Mouse (Mus musculus) urinary bladder, postnatal 25 days (tissue): ENCODE data around the gene Fubp1.

ENCODE experiments used
- DNase-seq: peaks from one replicate; pipeline ENCODE4 v3.0.0; 2022; ENCODE audit warnings: low spot score

Gene Fubp1

GRCm38 (mm10) chr3:152209967-152210634, at the start of gene Fubp1, which contains the start of gene Dnajb4:
Fubp1 (plus strand) TSS chr3:152210422.
Dnajb4 (minus strand) TSS chr3:152210302.
- peak; percentile 99 for DNase-seq

GRCm38 (mm10) chr3:152160607-152161006, 49.6 kb upstream of the Fubp1 start:
- DNase-seq = no peak

GRCm38 (mm10) chr3:152163320-152163719, 46.9 kb upstream of the Fubp1 start:
- DNase-seq = no peak

DNA sequence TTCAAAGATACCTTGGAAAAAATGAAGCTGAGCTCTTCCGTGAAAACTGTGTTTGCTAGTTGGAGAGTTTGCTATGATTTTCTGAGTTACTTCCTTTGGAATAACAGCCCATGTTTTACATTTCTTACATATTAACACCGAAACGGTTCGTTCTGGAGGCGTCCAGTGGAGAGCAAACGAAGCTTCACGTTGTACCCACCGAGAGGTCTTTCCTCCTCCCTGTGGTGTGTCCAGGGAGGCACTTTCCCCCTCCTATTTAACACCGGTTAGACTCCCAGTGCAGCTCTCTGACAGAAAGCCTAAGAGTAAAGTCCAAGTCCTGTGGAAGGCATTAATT, 45.2 kb upstream of the Fubp1 start:
- DNase-seq = no peak

GRCm38 (mm10) chr3:152165351-152166098, 44.7 kb upstream of the Fubp1 start:
- no peak for DNase-seq

DNA sequence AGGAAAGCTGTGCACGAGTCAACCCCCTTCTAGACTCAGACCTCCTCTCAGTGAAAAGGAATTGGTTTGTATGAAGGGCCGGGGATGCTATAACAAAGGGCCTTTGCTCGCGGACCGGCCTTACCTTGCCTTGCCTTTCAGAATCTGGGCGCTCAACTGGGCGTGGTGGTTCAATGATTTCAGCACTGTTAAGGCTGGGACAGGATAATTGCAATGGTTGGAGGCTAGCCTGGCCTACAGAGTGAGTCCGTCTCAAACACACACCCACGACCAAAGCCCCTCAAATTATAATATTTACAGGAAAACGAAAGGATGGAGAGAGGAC, 44.2 kb upstream of the Fubp1 start, which contains the start of gene Gipc2:
Gene Gipc2, minus strand, starts transcription at position 132 of the 325 bp plus-strand sequence.
- no peak for DNase-seq

DNA sequence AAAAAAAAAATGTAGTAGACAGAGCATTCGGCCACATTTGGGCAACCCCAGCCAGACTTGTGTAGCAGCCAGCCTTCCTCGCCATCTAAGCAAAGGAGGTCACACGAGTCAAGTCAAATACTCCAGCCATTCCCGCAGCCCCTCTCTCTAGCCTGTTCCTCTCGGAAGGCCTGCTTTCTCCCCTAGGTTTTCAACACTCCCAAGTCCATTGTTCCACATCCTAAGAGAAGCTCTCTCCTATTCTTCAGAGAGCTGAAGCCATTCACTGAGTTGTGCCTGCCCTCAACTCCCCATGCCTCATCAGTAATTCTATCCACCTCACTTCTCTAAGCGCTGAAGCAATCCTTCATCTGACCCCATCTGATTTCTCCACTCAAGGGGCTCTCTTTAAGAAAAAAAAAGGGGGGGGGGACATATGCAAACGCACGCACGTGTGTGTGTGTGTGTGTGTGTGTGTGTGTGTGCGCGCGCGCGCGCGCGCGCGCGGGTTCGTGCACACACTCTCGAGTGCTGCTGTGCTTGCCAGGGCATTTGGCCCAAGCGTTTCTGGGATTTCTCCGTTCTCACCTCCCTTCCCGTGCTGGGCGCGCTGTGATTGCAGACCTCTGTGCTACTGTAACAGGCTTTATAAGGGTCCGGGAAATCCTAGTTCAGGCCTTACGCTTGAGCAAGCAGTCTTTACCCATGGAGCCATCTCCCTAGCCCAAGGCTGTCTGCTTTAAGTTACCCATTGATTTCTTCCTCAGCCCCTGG, 43.3 kb upstream of the Fubp1 start:
- DNase-seq = no peak

DNA sequence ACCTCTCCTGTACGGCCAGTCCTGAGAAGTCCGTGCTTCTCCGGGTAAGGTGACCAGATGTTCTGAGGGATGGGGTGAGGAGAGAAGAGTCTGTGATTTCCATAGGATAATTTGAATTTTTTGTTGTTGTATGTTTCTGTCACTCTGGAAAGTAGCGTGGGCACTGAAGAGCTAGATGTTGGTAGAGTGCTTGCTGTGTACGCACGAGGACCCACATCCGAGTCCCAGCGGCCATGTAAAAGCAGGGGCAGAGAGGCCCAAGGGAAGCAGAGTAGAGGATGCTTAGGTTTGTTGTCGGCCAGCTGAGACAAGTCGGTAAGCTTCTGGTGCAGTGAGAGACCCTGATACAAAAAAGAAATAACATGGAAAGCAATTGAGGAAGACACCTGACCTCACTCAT, 42.2 kb upstream of the Fubp1 start:
- DNase-seq = no peak

DNA sequence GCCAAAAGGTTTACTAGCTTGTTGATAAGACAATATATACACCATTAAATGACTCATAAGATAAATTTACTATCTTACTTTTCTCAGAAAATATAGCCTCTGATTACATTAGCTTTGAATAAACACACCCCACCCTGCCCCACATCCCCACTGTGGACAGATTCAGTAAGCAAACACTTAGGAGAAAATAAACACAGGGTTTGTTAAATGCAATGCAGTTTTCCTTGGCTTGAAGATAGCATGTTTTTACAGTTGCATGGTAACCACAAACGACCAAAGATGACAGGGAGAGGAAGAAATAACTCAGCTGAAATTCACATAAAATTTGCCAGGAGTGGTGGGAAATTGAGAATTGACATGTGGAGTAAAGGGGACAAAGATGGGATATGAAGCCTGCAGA, 39.8 kb upstream of the Fubp1 start:
- DNase-seq = no peak

- no peak for DNase-seq
Observed at GRCm38 (mm10) chr3:152171236-152171635, 39.0 kb upstream of the Fubp1 start.

DNA sequence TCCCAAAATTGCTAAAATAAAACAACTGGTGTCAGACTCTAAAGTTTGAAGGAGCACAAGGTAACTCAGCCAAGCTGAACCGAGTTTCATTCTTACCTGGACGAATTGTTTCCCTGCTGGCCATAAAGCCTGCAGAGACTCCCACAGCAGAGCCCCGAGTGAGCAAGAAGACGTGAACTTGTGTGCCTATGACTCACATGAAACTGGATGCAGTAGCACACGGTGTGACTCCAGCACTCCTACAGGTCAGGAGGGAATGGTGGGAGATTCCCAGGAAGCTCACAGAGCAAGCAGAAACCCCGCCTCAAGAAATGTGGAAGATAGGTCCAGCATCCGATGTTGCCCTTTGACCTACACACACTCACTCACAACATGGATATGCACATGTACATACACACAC, 38.4 kb upstream of the Fubp1 start:
- DNase-seq = no peak

GRCm38 (mm10) chr3:152172322-152172935, 37.8 kb upstream of the Fubp1 start:
- DNase-seq = no peak

GRCm38 (mm10) chr3:152178816-152179215, 31.4 kb upstream of the Fubp1 start:
- no peak for DNase-seq

DNA sequence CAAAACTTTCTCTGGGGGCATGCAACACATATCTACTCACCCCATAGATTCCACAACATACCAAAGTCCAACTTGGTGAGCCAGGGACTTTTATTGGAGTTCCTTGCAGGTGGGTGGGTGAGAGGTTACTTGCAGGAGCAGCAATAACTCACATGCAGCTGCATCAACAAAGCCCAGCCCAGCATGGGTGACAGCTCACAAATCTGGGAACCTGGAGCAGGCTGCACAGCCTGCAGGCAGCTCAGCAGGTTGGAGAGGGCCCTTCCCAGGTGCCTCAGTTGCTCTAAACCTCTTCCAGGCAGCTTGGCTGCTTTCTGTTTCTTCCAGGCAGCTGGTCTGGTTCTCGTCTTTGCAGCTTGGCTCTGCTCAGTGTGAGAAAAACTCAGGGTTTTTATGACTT, 30.9 kb upstream of the Fubp1 start:
- DNase-seq = no peak

- DNase-seq = no peak
Observed at GRCm38 (mm10) chr3:152180624-152181023, 29.6 kb upstream of the Fubp1 start.

DNA sequence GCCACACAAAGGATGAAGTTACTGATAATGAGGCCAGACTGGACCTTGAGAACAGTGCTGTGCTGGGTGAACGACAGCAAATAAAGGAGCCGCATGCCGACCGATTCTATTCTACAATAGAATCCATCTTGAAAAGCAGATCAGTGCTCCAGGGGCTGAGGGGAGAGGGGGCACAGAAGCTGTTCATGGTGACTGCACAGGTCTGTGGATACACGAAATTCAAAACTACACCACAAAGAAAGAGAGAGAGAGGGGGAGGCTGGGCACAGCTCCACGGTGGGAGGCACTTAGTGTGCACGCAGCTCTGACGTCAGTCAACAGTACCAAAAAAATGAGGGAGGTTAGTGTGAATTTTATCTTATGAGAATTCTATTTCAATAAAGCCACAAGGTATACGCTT, 26.7 kb upstream of the Fubp1 start:
- no peak for DNase-seq

- no peak for DNase-seq
Observed at GRCm38 (mm10) chr3:152186106-152186505, 24.1 kb upstream of the Fubp1 start.

DNA sequence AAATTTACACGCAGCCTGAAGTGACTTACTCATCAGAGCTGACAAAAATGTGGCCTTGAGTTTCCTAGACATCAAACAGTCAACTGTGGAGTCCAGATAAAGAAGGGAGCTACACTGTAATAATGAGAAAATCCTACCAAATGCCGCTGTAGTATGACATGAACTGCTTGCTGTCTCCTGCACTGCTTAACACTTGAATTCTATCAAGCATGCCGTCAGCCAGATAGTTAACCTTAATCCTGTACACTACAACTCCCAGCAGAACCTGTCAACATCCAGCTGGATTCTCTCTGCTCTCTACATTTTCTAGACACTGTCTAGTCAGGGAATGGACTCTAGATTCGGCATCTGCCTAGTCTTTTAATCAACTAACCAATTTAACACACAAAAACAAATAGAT, 20.9 kb upstream of the Fubp1 start:
- DNase-seq = no peak

- DNase-seq = no peak
Observed at GRCm38 (mm10) chr3:152190679-152191477, 19.3 kb upstream of the Fubp1 start.

DNA sequence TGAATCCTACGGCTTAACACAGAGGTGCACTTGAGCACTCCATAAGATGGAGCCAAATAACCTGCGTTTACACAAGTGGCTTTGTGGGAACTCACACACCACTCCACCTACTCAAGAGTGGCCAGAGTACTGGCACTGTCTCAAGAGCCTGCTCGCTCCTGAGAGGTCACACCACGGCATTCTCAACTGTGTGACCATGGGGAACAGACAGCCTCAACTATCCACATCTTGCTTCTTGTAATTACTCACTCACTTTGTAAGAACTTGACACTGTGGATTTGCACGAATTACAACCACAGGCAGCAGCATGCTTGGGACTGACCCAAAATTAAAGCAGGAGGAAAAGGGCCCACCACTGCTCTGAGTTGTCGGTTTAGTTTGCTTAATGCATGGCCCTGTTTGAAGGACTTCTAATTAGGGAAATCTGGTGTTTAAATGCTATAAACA, 18.4 kb upstream of the Fubp1 start:
- peak; percentile 15 for DNase-seq

- DNase-seq = no peak
Observed at GRCm38 (mm10) chr3:152192238-152192931, 17.8 kb upstream of the Fubp1 start.
